Mouse (Mus musculus) liver, embryonic 14.5 days (tissue): Measurements from ENCODE around the gene Hipk2. TPM values are rescaled to one million over a fixed set of nuclear protein-coding genes. Genes with fewer than 3 reads are reported as not detected.

Experiments
- ATAC-seq: fragments of 200-750 bp; cut with Nextera tagmentation; 2 replicates; pipeline ENCODE4 v1.8.0; 2017; ENCODE audit warnings: moderate number of reproducible peaks, mild to moderate bottlenecking, moderate library complexity; ENCODE audit not compliant: insufficient read depth
- DNase-seq, 3 experiments: peaks; one replicate each; pipeline ENCODE4 v3.0.0-alpha.2; 2012 to 2013; ENCODE audit warnings: low read depth in 3 of 3, low spot score in 3 of 3
- H3K27ac ChIP-seq: fragments of 300-500 bp; sonication (generic); 2 replicates; pipeline ENCODE4 v1.5.1; 2014; ENCODE audit warnings: moderate library complexity, mild to moderate bottlenecking, control low read depth, inconsistent platforms
- H3K27me3 ChIP-seq: fragments of 300-500 bp; sonication (generic); 2 replicates; pipeline ENCODE4 v1.6.1; 2014; ENCODE audit warnings: mild to moderate bottlenecking, low read length, moderate library complexity; ENCODE audit not compliant: control insufficient read depth, insufficient read depth
- H3K36me3 ChIP-seq: fragments of 300-500 bp; sonication (generic); replicated peaks from 2 replicates; pipeline ENCODE4 v1.6.1; 2014; ENCODE audit warnings: low read depth; ENCODE audit not compliant: control insufficient read depth, insufficient read depth
- H3K4me1 ChIP-seq, 2 experiments: fragments of 200-500 bp in 1 of 2; fragments of 300-500 bp in 1 of 2; sonication (generic) in 1 of 2; replicated peaks; 2 replicates each; pipeline ENCODE4 v1.6.1; 2012 to 2014; ENCODE audit warnings: antibody characterized with exemption in 1 of 2, inconsistent platforms in 1 of 2, low read length in 1 of 2; ENCODE audit not compliant: control insufficient read depth in 2 of 2, insufficient read depth in 2 of 2
- H3K4me2 ChIP-seq: fragments of 300-500 bp; sonication (generic); 2 replicates; pipeline ENCODE4 v1.6.1; 2014; ENCODE audit warnings: low read depth, mild to moderate bottlenecking, control low read depth, moderate library complexity
- H3K4me3 ChIP-seq, 2 experiments: fragments of 200-500 bp in 1 of 2; fragments of 300-500 bp in 1 of 2; sonication (generic) in 1 of 2; 2 replicates each; pipeline ENCODE4 v1.5.1; 2012 to 2014; ENCODE audit warnings: low read depth in 2 of 2, low read length in 2 of 2, mild to moderate bottlenecking in 2 of 2, control low read depth in 1 of 2, inconsistent platforms in 1 of 2, moderate library complexity in 1 of 2; ENCODE audit not compliant: insufficient read depth in 1 of 2
- H3K9ac ChIP-seq: fragments of 300-500 bp; sonication (generic); replicated peaks from 2 replicates; pipeline ENCODE4 v1.6.1; 2014; ENCODE audit warnings: mild to moderate bottlenecking, control low read depth, moderate library complexity
- H3K9me3 ChIP-seq: fragments of 300-500 bp; sonication (generic); 2 replicates; pipeline ENCODE4 v1.6.1; 2016; ENCODE audit warnings: low read length, mixed read lengths; ENCODE audit not compliant: control insufficient read depth
- CTCF ChIP-seq: IDR thresholded peaks from 2 replicates; pipeline ENCODE4 v1.5.1; 2016; ENCODE audit warnings: antibody characterized with exemption, low read depth, control low read depth
- EP300 ChIP-seq: IDR thresholded peaks from 2 replicates; pipeline ENCODE4 v1.6.1; 2016; ENCODE audit warnings: antibody characterized with exemption, low read depth
- WGBS: fragments of 180-500 bp; shearing (Covaris S2); extraction: QIAGEN DNeasy Blood & Tissue Kit; methylation state at CpG from one replicate; pipeline ENCODE4 v1.1.7; 2014; ENCODE audit not compliant: insufficient replicate concordance; 5-methylcytosine and 5-hydroxymethylcytosine counted together
- polyA plus RNA-seq, 2 experiments: library from polyadenylated mRNA; depleted of rRNA in 1 of 2; stranded (reverse) in 1 of 2; unstranded in 1 of 2; fragments of >200 nt; fragmentation: Nextera tagmentation in 1 of 2; extraction: Ambion mirVana in 1 of 2; gene quantifications; 2 replicates each; pipeline versions ENCODE4 v1.2.1 to v1.2.3; 2012 to 2014

Gene Hipk2
- polyA plus RNA-seq, 2 experiments, result 10.7 to 13.0 TPM

DNA sequence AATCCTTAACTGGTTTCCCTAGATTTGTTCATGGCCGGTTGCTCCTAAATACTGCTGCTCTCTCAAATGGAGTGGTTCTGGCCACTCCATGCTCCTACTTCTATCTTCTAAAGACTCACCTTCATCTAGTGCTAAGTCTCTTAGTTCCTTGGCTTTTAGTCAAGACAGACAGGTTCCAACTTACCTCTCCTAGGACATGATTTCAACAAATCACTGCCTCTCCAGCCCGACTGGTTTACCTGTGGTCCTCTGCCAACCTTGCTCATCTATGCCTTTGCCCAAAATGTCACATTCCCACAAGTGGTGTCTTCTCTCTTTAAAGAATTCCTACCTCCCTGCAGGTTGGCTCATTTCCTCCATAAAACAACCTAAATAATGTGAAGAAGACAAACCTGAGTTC, 1.7 kb upstream of the Hipk2 start:
- H3K36me3 ChIP-seq, result peaks cover 5% of the 10 kb centered on the region
- no peak overlapping the region for H3K9ac ChIP-seq
- peaks cover 26 to 37% of the 10 kb centered on the region in 2 experiments for H3K4me1 ChIP-seq
- H3K9me3 ChIP-seq, result no peaks in the 10 kb centered on the region
- H3K27me3 ChIP-seq, result no peaks in the 10 kb centered on the region; the same call in none of the 2 replicates
- ATAC-seq (no peak), DNase-seq (no peak)
- no peak overlapping the region; a peak in 1 of 4 replicates for H3K4me3 ChIP-seq
- TF ChIP-seq EP300, result no peak
- H3K4me2 ChIP-seq, result peak overlapping the region; percentile 90
- no peak overlapping the region for H3K27ac ChIP-seq
- WGBS, result 88% methylated on average over 2 of the region's 2 CpGs

DNA sequence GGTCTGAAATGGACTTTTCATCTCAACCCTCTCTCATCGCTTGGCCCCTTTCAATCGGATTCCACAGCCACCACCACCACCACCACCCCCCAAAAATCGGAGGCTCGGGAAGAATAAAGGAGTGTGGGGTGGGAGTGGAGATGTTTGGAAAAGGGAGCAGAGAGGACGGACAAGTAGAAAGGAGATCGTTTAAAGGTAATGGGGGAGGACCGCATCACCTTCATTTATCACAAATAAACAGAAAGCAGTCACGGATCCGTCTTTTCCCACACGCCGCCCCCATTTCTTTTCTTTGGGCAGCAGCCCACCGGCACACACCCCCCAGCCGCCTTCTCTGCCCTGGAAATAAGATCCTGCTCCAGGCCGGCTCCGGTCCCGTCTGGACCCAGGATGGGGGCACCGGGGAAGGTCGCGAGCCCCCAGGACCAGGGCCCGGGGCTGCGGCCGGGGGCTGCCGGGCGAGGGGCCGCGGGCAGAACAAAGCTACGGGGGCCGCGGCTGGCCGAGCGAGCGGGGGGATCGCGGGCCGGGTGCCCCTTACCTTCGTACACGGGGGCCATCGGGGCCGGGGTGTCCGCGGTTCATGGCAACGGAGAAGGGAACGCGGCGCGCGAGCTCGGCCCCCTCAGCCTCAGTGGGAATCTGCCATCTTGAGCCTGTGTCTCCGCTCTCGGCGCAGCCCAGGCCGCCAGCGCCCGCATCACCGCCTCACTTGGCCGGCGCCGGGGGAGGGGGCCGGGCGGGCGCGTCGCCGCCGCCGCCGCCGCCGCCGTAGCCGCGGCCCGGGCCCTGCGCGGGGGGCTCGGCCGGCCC, 501 bp downstream of the Hipk2 start, which contains the start of gene Tbxas1:
Gene Tbxas1, plus strand, starts transcription at position 147 of the 813 bp plus-strand sequence.
- ATAC-seq, result peak; percentile 1; the same call in 1 of the 2 replicates
- Histone ChIP-seq H3K9me3 (no peaks in the 10 kb centered on the region), H3K36me3 (peaks cover 24% of the 10 kb centered on the region), H3K4me1 (peaks cover 33 to 35% of the 10 kb centered on the region in 2 experiments), H3K27me3 (no peaks in the 10 kb centered on the region; the same call in 1 of the 2 replicates), H3K9ac (peak within 1 kb of the TSS; percentile 100), H3K4me2 (peak within 1 kb of the TSS; percentile 90), H3K27ac (peak within 1 kb of the TSS; percentile 94), H3K4me3 (peak within 1 kb of the TSS; percentile 86 to 94)
- TF ChIP-seq EP300 (no peak), CTCF (no peak)
- WGBS, result under 1% methylated on average over 74 of the region's 77 CpGs
- no peak for DNase-seq

DNA sequence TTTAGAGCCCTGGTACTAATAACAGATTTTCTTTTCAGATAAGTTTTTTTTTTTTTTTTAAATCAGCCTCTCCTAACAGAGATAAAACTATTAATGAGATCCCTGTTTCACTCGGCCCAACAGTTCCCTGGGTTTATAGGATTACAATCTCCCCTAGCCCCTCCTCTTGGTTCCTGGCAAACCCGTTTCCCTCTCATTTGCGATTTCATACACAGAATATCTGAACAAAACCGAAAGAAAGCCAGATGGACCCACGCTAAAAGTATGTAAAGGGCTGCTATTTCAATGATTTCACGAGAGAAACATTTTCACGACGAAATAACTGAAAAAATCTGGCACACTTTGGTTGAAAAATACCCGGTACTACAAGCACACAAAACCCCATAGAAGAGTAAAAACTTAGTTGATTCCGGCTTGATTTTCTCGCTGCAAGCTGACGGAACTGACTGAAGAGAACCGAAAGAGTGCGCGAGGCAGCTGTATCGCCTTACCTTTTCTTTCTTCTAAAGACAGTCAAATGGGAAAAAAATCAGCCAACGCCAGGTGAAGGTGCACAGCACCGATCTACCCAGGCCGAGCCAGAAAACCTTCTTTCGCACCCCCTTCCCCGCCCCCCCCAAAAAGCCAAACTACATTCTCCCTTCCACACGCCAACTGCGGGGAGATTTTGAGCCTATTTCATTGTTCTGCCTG, 1.3 kb downstream of the Hipk2 start:
- H3K4me2 ChIP-seq, result peak overlapping the region; percentile 90
- peaks cover 29% of the 10 kb centered on the region for H3K36me3 ChIP-seq
- H3K9ac ChIP-seq, result peak overlapping the region; percentile 100
- no peak for ATAC-seq
- H3K4me3 ChIP-seq, result peak overlapping the region; percentile 86 to 94
- H3K27ac ChIP-seq, result peak overlapping the region; percentile 94
- WGBS, result under 1% methylated on average over 23 of the region's 23 CpGs
- H3K4me1 ChIP-seq, result peaks cover 33 to 39% of the 10 kb centered on the region in 2 experiments
- no peak for TF ChIP-seq CTCF
- TF ChIP-seq EP300, result peak; percentile 6; the same call in 1 of the 2 replicates
- no peaks in the 10 kb centered on the region; the same call in 1 of the 2 replicates for H3K27me3 ChIP-seq
- no peaks in the 10 kb centered on the region for H3K9me3 ChIP-seq
- peak in 1 of 3 experiments; percentile 64 for DNase-seq

DNA sequence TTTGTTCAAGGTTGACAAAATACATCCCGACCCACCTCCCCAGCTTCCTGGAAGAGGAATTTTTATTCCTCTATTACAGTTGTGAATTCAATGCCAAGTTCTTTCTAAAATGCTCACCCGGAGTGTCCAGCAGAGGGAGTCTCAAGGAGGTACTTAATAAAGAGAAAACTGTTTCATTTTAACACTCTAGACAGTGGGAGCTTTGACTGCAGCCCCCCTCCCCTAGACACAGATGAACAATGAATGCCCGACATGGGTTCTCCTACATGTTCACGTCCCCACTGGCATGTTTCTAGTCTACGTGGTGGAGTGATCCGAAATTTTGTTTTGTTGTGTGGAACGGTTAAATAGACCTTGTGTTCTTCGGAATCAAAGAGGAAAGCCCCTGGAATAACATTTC, 1.9 kb downstream of the Hipk2 start:
- peaks cover 33 to 39% of the 10 kb centered on the region in 2 experiments for H3K4me1 ChIP-seq
- peak overlapping the region; percentile 94 for H3K27ac ChIP-seq
- ATAC-seq, result peak; percentile 8; the same call in 1 of the 2 replicates
- peaks cover 33% of the 10 kb centered on the region for H3K36me3 ChIP-seq
- H3K27me3 ChIP-seq, result no peaks in the 10 kb centered on the region; the same call in 1 of the 2 replicates
- peak overlapping the region; percentile 90 for H3K4me2 ChIP-seq
- no peaks in the 10 kb centered on the region for H3K9me3 ChIP-seq
- H3K4me3 ChIP-seq, result peak overlapping the region; percentile 86 to 94
- H3K9ac ChIP-seq, result peak overlapping the region; percentile 100
- WGBS, result 10% methylated on average over 8 of the region's 8 CpGs
- DNase-seq, result peak; percentile 54 to 74 (median 67)
- peak; percentile 68 for TF ChIP-seq CTCF
- TF ChIP-seq EP300, result peak; percentile 48

DNA sequence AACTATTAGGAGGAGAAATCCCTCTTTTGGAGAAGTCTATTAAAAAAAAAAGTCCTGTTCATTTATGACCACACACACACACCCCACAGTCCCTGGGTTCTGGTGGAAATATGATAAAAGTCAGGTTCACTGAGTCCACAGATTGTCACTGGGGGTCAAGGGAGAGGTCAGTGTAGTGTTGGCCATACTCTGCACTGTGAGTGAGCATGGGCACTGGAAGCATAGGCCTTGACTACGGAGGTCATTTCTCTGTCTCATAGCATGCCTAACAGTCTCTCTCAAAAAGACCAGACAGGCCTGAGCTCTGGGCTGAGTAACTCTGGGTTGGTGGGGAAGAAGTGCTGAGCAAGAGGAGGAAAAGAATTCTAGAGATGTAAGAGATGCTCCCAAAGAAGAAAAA, 2.6 kb downstream of the Hipk2 start:
- 85% methylated on average over 1 of the region's 1 CpGs for WGBS
- ATAC-seq (no peak), DNase-seq (no peak)

More for the DNA sequence above, 2.6 kb downstream of the Hipk2 start:
- peak overlapping the region; percentile 86 to 94 for H3K4me3 ChIP-seq
- no peaks in the 10 kb centered on the region; the same call in 1 of the 2 replicates for H3K27me3 ChIP-seq
- peaks cover 35% of the 10 kb centered on the region for H3K36me3 ChIP-seq
- no peaks in the 10 kb centered on the region for H3K9me3 ChIP-seq
- peak overlapping the region; percentile 100 for H3K9ac ChIP-seq
- H3K27ac ChIP-seq, result peak overlapping the region; percentile 94
- peak overlapping the region; percentile 90 for H3K4me2 ChIP-seq
- peaks cover 28 to 39% of the 10 kb centered on the region in 2 experiments for H3K4me1 ChIP-seq
- TF ChIP-seq EP300 (no peak), CTCF (no peak)
